Mouse (Mus musculus): ENCODE measurements around the gene Itpk1. TPM values are rescaled to one million over a fixed set of nuclear protein-coding genes. Genes with fewer than 3 reads are reported as not detected.

Gene Itpk1
- polyA plus RNA-seq, 1 experiment: 64.9 TPM

DNA sequence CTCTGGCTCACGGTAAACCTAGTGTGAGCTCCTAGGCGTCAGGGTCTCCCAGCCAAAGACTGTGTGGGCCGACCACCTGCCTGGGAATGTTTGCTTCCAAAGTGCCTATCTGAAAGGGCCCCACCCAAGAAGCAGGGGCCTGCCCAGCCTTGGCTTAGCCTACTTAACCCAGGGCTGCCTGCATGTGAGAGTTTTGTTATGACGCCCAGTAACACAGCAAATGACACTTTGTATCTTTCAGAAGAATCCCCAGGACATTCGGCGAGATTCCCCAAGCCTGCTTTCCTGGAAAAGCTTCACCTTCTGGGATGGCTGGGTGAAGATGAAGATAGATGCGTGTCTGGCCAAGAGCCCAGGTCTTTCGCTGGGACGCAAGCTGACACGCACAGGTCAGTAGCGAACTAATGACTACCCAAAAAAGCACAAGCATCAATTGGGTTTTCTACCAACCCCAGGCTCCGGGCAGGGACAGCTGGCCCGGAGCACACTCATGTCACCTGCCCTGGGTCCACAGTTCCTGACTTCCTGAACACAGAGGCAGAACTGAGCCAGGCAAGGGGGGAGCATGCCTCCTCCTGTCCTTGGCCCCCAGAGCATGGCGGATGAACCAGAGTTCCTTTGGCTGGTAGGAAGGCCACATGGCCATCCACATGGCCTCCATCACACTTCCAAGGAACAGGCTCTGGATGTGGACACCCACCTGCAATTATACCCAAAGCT, 7.9 kb downstream of the Itpk1 start:
- Histone ChIP-seq H3K27ac (ENCODE audit: insufficient read depth, low read length) (no peak overlapping the region), H3K27me3 (ENCODE audit: control insufficient read depth, insufficient read depth, low read length) (no peaks in the 10 kb centered on the region), H3K4me3 (replicated peaks; ENCODE audit: insufficient read depth, low read depth, low read length) (no peak overlapping the region), H3K4me1 (ENCODE audit: control insufficient read depth, insufficient read depth, low read length) (peaks cover 69% of the 10 kb centered on the region)
- peak in 1 of 2 experiments; percentile 55 for DNase-seq
- TF ChIP-seq POLR2A (IDR thresholded peaks at IDR 0.05; ENCODE audit: borderline replicate concordance, insufficient read depth, low read length) (no peak), CTCF (IDR thresholded peaks at IDR 0.05; ENCODE audit: borderline replicate concordance, insufficient read depth, low read depth, low read length) (no peak)
- WGBS: 29% methylated on average over 14 of the region's 14 CpGs

DNA sequence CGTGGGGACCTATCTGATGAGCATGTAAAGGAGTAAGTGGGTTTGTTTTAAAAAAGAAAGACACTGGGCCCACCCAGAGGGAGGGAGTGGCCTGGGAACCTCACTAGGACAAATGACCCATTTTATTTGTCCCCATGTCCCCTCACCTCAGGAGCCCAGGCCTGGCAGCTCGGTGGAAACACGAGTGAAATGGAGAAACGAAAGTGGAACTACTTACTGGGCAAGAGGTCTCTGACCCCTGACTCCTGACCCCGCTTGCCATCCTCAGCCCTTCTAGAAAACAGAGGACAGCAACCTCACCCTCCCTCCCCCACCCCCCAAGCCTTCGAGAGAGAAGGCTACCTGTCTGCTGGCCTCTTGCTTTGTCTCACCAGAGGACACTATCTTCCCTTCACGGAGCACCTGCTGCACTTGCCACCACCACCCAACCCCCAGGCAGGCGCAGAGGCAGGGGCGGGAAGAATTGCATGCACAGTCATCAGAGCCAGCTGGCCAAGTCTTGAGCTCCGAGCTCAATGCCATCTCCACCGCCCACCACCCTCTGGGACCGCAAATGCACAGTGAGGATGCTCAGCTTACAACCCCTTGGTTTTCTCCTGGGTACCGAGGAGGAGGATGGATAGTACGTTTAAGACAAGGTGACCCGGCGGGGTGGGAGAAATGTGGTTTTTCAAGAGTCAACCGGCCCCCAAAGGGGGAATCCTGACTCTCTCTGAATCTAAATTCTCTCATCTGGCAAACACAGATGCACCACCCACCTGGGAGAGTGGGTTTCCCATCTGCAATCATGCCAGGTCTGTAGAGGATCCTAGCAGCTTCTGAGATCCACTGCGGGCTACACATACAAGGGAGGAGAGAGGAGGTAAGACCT, 9.1 kb downstream of the Itpk1 start:
- Histone ChIP-seq H3K27me3 (ENCODE audit: control insufficient read depth, insufficient read depth, low read length) (no peaks in the 10 kb centered on the region), H3K27ac (ENCODE audit: insufficient read depth, low read length) (no peak overlapping the region), H3K4me1 (ENCODE audit: control insufficient read depth, insufficient read depth, low read length) (peaks cover 74% of the 10 kb centered on the region), H3K4me3 (replicated peaks; ENCODE audit: insufficient read depth, low read depth, low read length) (no peak overlapping the region)
- WGBS: 42% methylated on average over 18 of the region's 18 CpGs
- TF ChIP-seq POLR2A (IDR thresholded peaks at IDR 0.05; ENCODE audit: borderline replicate concordance, insufficient read depth, low read length): no peak
- no peak for TF ChIP-seq CTCF (IDR thresholded peaks at IDR 0.05; ENCODE audit: borderline replicate concordance, insufficient read depth, low read depth, low read length)
- DNase-seq: no peak

DNA sequence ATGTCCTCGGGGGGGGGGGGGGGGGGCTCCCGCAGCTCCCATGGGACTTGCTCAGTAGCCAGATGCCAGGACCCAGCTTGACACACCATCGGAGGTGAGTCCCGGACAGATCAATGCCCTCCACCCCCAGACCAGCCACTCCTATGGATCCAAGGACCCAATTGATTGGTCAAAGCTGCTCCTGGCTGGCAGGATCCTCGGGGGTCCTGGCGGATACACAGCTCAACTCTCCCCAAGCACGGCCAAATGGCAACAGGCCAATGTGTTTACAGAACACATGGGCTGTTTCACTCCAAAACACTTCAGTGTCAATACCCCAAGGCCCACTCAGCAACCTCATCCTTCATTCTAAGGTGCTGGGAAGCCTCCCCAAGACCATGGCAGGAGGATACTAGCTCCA, 13.0 kb downstream of the Itpk1 start:
- Histone ChIP-seq H3K27ac (ENCODE audit: insufficient read depth, low read length) (no peak overlapping the region; the same call in 1 of the 2 replicates), H3K4me3 (replicated peaks; ENCODE audit: insufficient read depth, low read depth, low read length) (no peak overlapping the region), H3K4me1 (ENCODE audit: control insufficient read depth, insufficient read depth, low read length) (peaks cover 45% of the 10 kb centered on the region), H3K27me3 (ENCODE audit: control insufficient read depth, insufficient read depth, low read length) (no peaks in the 10 kb centered on the region)
- TF ChIP-seq POLR2A (IDR thresholded peaks at IDR 0.05; ENCODE audit: borderline replicate concordance, insufficient read depth, low read length) (no peak), CTCF (IDR thresholded peaks at IDR 0.05; ENCODE audit: borderline replicate concordance, insufficient read depth, low read depth, low read length) (no peak)
- no peak for DNase-seq
- WGBS: 23% methylated on average over 5 of the region's 7 CpGs

DNA sequence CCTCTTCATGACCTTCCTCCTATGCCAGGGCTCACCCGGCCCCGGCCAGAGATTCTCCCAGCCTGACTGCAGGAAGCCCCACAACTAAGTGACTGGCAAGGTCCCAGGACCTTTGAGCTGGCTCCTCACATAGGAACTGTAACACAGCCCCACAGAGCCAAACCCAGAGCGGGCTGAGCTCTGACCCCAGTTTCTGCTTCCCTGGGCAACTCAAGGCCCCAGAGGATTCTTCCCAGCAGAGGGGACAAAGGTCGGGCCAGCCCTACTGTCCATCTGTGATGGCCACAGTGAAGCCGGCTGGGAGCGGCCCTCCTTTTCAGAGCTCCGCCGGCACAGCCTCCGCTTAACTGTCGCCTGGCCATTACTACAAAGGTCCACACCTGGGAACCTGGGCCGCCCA, 13.6 kb downstream of the Itpk1 start:
- Histone ChIP-seq H3K27ac (ENCODE audit: insufficient read depth, low read length) (no peak overlapping the region), H3K27me3 (ENCODE audit: control insufficient read depth, insufficient read depth, low read length) (no peaks in the 10 kb centered on the region), H3K4me1 (ENCODE audit: control insufficient read depth, insufficient read depth, low read length) (peaks cover 44% of the 10 kb centered on the region), H3K4me3 (replicated peaks; ENCODE audit: insufficient read depth, low read depth, low read length) (no peak overlapping the region)
- DNase-seq: peak in 1 of 2 experiments; percentile 53
- no peak for TF ChIP-seq CTCF (IDR thresholded peaks at IDR 0.05; ENCODE audit: borderline replicate concordance, insufficient read depth, low read depth, low read length)
- TF ChIP-seq POLR2A (IDR thresholded peaks at IDR 0.05; ENCODE audit: borderline replicate concordance, insufficient read depth, low read length): no peak
- WGBS: 41% methylated on average over 11 of the region's 11 CpGs

DNA sequence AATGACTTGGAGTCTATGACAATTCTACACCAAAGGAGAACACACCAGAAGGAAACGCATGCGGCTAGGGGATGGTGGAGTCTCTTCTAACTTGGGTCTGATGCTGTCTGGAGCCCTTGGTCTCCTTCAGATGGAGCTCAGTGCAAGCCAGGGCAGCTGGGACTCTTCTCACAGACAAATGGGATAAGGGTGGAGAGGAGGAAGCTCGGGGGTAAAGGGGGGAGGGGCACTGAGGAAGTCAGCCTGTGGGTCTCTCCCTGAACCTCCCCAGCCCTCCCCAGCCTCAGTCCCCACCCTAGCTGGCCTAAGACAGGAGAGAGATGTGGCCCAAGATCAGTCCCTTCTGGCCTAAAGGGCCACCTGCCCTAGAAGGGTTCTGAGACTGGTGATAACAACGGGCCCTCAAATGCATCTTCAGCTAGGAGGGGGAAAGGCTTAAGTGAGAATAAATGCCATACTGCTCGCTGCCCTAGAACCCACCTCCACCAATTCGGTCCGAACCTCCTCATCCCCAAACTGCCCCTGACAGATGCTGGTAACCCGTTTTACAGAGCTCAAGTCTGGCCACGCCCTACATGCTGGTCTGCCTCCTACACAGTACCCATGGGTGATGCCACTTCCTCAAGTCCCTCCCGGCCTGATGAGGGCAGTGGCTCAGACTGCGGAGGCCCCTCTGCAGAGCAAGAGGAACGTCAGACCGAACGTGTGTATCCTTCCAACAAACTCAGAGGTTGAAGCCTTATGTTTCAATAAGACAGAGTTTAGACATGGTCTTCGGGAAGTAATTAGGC, 14.8 kb downstream of the Itpk1 start:
- Histone ChIP-seq H3K27ac (ENCODE audit: insufficient read depth, low read length) (no peak overlapping the region), H3K27me3 (ENCODE audit: control insufficient read depth, insufficient read depth, low read length) (no peaks in the 10 kb centered on the region), H3K4me3 (replicated peaks; ENCODE audit: insufficient read depth, low read depth, low read length) (no peak overlapping the region), H3K4me1 (ENCODE audit: control insufficient read depth, insufficient read depth, low read length) (peaks cover 45% of the 10 kb centered on the region)
- no peak for DNase-seq
- TF ChIP-seq POLR2A (IDR thresholded peaks at IDR 0.05; ENCODE audit: borderline replicate concordance, insufficient read depth, low read length) (no peak), CTCF (IDR thresholded peaks at IDR 0.05; ENCODE audit: borderline replicate concordance, insufficient read depth, low read depth, low read length) (no peak)
- 86% methylated on average over 15 of the region's 15 CpGs for WGBS

DNA sequence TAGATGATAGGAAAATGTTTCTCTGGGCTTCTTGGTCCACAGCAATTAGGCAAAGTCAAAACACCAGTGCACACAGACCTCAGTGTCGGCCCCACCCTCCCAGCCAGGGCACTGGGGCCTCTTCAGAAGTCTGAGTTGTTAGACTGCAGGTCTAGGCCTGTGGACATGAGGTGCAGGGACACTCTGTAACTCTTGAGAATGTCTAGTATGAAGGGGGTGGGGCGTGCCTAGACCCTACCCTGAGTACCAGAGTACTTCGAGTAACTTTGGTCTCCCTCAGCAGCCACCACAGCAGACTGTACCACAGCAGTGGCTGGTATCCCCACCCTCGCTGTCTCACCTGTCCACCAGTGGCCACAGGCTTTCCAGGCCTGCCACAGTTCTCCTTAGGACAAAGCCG, 18.4 kb downstream of the Itpk1 start:
- Histone ChIP-seq H3K4me3 (replicated peaks; ENCODE audit: insufficient read depth, low read depth, low read length) (no peak overlapping the region), H3K4me1 (ENCODE audit: control insufficient read depth, insufficient read depth, low read length) (peaks cover 58% of the 10 kb centered on the region), H3K27me3 (ENCODE audit: control insufficient read depth, insufficient read depth, low read length) (no peaks in the 10 kb centered on the region), H3K27ac (ENCODE audit: insufficient read depth, low read length) (no peak overlapping the region)
- WGBS: 95% methylated on average over 5 of the region's 5 CpGs
- TF ChIP-seq CTCF (IDR thresholded peaks at IDR 0.05; ENCODE audit: borderline replicate concordance, insufficient read depth, low read depth, low read length): no peak
- no peak for TF ChIP-seq POLR2A (IDR thresholded peaks at IDR 0.05; ENCODE audit: borderline replicate concordance, insufficient read depth, low read length)
- DNase-seq: no peak

DNA sequence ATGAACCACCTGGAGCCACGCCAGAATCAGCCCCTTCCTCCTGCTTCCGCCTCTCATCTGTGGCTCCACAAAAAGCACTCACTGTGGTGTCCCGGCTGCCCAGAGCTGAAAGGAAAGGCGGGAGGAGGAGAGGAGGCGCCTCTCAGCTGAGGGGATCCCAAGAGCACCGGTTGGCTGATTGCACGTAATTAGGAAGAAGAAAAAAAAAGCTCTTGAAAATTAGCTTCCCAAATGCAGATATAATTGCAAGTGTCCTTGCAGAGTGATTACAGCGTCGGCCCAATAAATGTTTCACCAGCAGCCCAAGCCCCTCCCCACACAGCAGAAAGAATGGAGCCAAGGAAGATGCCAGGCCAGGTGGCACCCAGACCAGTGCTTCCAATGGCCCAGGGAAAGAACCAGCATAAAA, 19.2 kb downstream of the Itpk1 start:
- Histone ChIP-seq H3K27ac (ENCODE audit: insufficient read depth, low read length) (peak overlapping the region; percentile 8), H3K27me3 (ENCODE audit: control insufficient read depth, insufficient read depth, low read length) (no peaks in the 10 kb centered on the region), H3K4me1 (ENCODE audit: control insufficient read depth, insufficient read depth, low read length) (peaks cover 61% of the 10 kb centered on the region), H3K4me3 (replicated peaks; ENCODE audit: insufficient read depth, low read depth, low read length) (no peak overlapping the region)
- no peak for DNase-seq
- WGBS: 34% methylated on average over 9 of the region's 9 CpGs
- no peak for TF ChIP-seq CTCF (IDR thresholded peaks at IDR 0.05; ENCODE audit: borderline replicate concordance, insufficient read depth, low read depth, low read length)
- TF ChIP-seq POLR2A (IDR thresholded peaks at IDR 0.05; ENCODE audit: borderline replicate concordance, insufficient read depth, low read length): no peak

Measured in cerebellum, adult 2 months (tissue).